Mouse (Mus musculus): ENCODE results near the gene Cap2. TPM values are rescaled to one million over a fixed set of nuclear protein-coding genes. Genes with fewer than 3 reads are reported as not detected.

Gene Cap2
- total RNA-seq, 1 experiment from 2014 or later: 1.0 TPM

GRCm38 (mm10) chr13:46669620-46670271 is 168.1 kb downstream of the Cap2 start:
- ATAC-seq (replicated peaks; ENCODE audit: low read depth, poor library complexity, severe bottlenecking): no peak

- no peak for ATAC-seq (replicated peaks; ENCODE audit: low read depth, poor library complexity, severe bottlenecking)
Measured at GRCm38 (mm10) chr13:46670514-46670913, 168.9 kb downstream of the Cap2 start.

- no peak for ATAC-seq (replicated peaks; ENCODE audit: low read depth, poor library complexity, severe bottlenecking)
Measured at GRCm38 (mm10) chr13:46674601-46675000, 173.0 kb downstream of the Cap2 start.

GRCm38 (mm10) chr13:46677721-46678120 is 176.1 kb downstream of the Cap2 start:
- ATAC-seq (replicated peaks; ENCODE audit: low read depth, poor library complexity, severe bottlenecking): no peak

GRCm38 (mm10) chr13:46682921-46683320 is 181.3 kb downstream of the Cap2 start:
- ATAC-seq (replicated peaks; ENCODE audit: low read depth, poor library complexity, severe bottlenecking): no peak

- no peak for ATAC-seq (replicated peaks; ENCODE audit: low read depth, poor library complexity, severe bottlenecking)
Measured at GRCm38 (mm10) chr13:46683370-46683769, 181.7 kb downstream of the Cap2 start.

GRCm38 (mm10) chr13:46690559-46691241 is 189.1 kb downstream of the Cap2 start:
- 0 out of 2 replicates have a peak, but pooled peaks have one; percentile 32 for ATAC-seq (replicated peaks; ENCODE audit: low read depth, poor library complexity, severe bottlenecking)

GRCm38 (mm10) chr13:46695296-46695908 is 193.8 kb downstream of the Cap2 start:
- ATAC-seq (replicated peaks; ENCODE audit: low read depth, poor library complexity, severe bottlenecking): no peak

- ATAC-seq (replicated peaks; ENCODE audit: low read depth, poor library complexity, severe bottlenecking): no peak
Measured at GRCm38 (mm10) chr13:46695932-46696331, 194.3 kb downstream of the Cap2 start.

- no peak for ATAC-seq (replicated peaks; ENCODE audit: low read depth, poor library complexity, severe bottlenecking)
Measured at GRCm38 (mm10) chr13:46696788-46697187, 195.1 kb downstream of the Cap2 start.

- no peak for ATAC-seq (replicated peaks; ENCODE audit: low read depth, poor library complexity, severe bottlenecking)
Measured at GRCm38 (mm10) chr13:46699372-46699771, 197.7 kb downstream of the Cap2 start.

Other genes with a start within 250 kb of the Cap2 start
- gene Stmnd1, start 228.1 kb upstream of the Cap2 start, total RNA-seq (2017): not detected in 2 replicates
- not detected in 2 replicates for gene Rbm24, start 83.4 kb upstream of the Cap2 start, total RNA-seq (2017)
- 9.9 and 13.8 TPM in 2 replicates for gene Fam8a1, start 167.7 kb downstream of the Cap2 start, total RNA-seq (2017)
- gene Nup153, start 226.1 kb downstream of the Cap2 start, total RNA-seq (2017): 155 and 190 TPM in 2 replicates